Mouse (Mus musculus): ENCODE measurements around the gene Xrcc5. TPM values are rescaled to one million over a fixed set of nuclear protein-coding genes. Genes with fewer than 3 reads are reported as not detected.

The Xrcc5 gene
- total and polyA plus RNA-seq, 3 experiments = 32.7 to 47.2 TPM; not detected in 1

DNA sequence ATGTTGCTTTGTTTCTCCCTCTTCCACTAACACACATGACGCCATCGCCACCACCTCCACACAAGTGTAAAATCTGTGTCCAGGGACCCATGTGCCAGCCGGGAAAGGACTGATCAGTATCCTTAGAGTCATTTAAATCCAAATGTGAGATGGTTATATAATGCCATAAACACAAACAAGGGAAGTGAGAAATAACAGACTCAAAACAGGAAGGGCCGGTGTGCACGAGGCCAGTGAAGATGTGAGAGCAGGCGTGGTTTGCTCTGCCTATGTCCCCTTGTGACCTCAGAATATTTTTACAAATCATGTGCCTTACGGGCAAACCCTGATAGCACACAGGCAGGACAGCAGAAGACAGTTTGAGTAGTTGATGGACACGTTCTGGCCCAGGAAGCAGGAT, 106.0 kb downstream of the Xrcc5 start:
- H3K27ac ChIP-seq (ENCODE audit: control insufficient read depth, low read depth, low read length) = no peak overlapping the region
- no peak overlapping the region for H3K4me3 ChIP-seq (ENCODE audit: control insufficient read depth in 1 of 2, insufficient read depth in 1 of 2, low read depth in 2 of 2, low read length in 2 of 2)
- no peak overlapping the region for H3K9ac ChIP-seq (ENCODE audit: control insufficient read depth, low read depth, low read length, poor library complexity, severe bottlenecking)
- H3K79me2 ChIP-seq (ENCODE audit: control insufficient read depth, insufficient read depth, low read length, poor library complexity) = no peaks in the 10 kb centered on the region
- H3K27me3 ChIP-seq (ENCODE audit: control insufficient read depth in 1 of 2, insufficient read depth in 2 of 2, low read length in 2 of 2) = peaks cover 0 to 2% of the 10 kb centered on the region in 2 experiments; a peak in 1 of 4 replicates
- no peaks in the 10 kb centered on the region for H3K4me1 ChIP-seq (ENCODE audit: control insufficient read depth in 1 of 2, insufficient read depth in 2 of 2, low read length in 2 of 2)
- DNase-seq (ENCODE audit: low read depth, low spot score) = no peak
- H3K36me3 ChIP-seq (ENCODE audit: control insufficient read depth in 1 of 2, insufficient read depth in 2 of 2, low read length in 2 of 2) = no peaks in the 10 kb centered on the region
- H3K9me3 ChIP-seq (replicated peaks; ENCODE audit: insufficient read depth, low read length) = no peaks in the 10 kb centered on the region
- no peak for TF ChIP-seq NRF1 (IDR thresholded peaks at IDR 0.05; ENCODE audit: insufficient read depth, low read depth, low read length, poor library complexity, severe bottlenecking)
- no peak for TF ChIP-seq JUND (IDR thresholded peaks at IDR 0.05; ENCODE audit: low read depth, low read length)

DNA sequence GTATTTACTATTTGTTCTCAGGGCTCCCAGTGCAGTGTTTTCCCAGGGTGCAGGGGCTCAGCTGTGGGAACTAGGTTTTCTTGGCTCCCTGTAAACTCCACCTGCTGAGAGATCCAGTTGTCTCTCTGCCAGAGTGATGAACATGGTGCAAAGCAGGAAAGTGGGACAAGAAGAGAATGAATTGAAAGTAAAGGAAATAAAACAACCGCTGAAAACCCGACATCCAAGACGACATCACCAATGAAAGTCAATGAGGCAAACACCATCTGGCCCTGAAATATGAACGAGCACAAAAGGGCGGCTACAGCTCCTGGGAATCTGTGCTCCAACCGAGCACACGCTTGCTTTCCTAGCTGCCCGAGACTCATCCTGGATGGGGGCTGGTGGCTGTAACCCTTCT, 106.9 kb downstream of the Xrcc5 start:
- Histone ChIP-seq H3K27me3 (ENCODE audit: control insufficient read depth in 1 of 2, insufficient read depth in 2 of 2, low read length in 2 of 2) (peaks cover 0 to 2% of the 10 kb centered on the region in 2 experiments; a peak in 2 of 4 replicates), H3K4me1 (ENCODE audit: control insufficient read depth in 1 of 2, insufficient read depth in 2 of 2, low read length in 2 of 2) (no peaks in the 10 kb centered on the region), H3K4me3 (ENCODE audit: control insufficient read depth in 1 of 2, insufficient read depth in 1 of 2, low read depth in 2 of 2, low read length in 2 of 2) (no peak overlapping the region), H3K9me3 (replicated peaks; ENCODE audit: insufficient read depth, low read length) (no peaks in the 10 kb centered on the region), H3K36me3 (ENCODE audit: control insufficient read depth in 1 of 2, insufficient read depth in 2 of 2, low read length in 2 of 2) (no peaks in the 10 kb centered on the region), H3K27ac (ENCODE audit: control insufficient read depth, low read depth, low read length) (no peak overlapping the region), H3K79me2 (ENCODE audit: control insufficient read depth, insufficient read depth, low read length, poor library complexity) (no peaks in the 10 kb centered on the region), H3K9ac (ENCODE audit: control insufficient read depth, low read depth, low read length, poor library complexity, severe bottlenecking) (no peak overlapping the region)
- DNase-seq (ENCODE audit: low read depth, low spot score) = no peak
- no peak for TF ChIP-seq ELF1 (IDR thresholded peaks at IDR 0.05; ENCODE audit: low read depth, low read length)
- TF ChIP-seq POLR2AphosphoS2 (IDR thresholded peaks at IDR 0.05; ENCODE audit: low read length) = no peak
- no peak for TF ChIP-seq KAT2A (conservative IDR thresholded peaks at IDR 0.05; ENCODE audit: low read depth, low read length)
- TF ChIP-seq NRF1 (IDR thresholded peaks at IDR 0.05; ENCODE audit: insufficient read depth, low read depth, low read length, poor library complexity, severe bottlenecking) = no peak
- TF ChIP-seq USF1 (IDR thresholded peaks at IDR 0.05; ENCODE audit: low read depth, low read length) = no peak
- no peak for TF ChIP-seq SMC3 (IDR thresholded peaks at IDR 0.05; ENCODE audit: low read depth, low read length)
- no peak for TF ChIP-seq TBP (IDR thresholded peaks at IDR 0.05; ENCODE audit: low read depth, low read length)
- TF ChIP-seq CHD1 (IDR thresholded peaks at IDR 0.05; ENCODE audit: low read depth, low read length) = no peak
- no peak for TF ChIP-seq TAL1 (IDR thresholded peaks at IDR 0.05; ENCODE audit: low read length)
- TF ChIP-seq UBTF (IDR thresholded peaks at IDR 0.05; ENCODE audit: borderline replicate concordance, insufficient read depth, low read depth, low read length) = no peak
- TF ChIP-seq ZKSCAN1 (IDR thresholded peaks at IDR 0.05; ENCODE audit: low read depth, low read length) = no peak
- no peak for TF ChIP-seq CTCF (IDR thresholded peaks at IDR 0.05 in 2 of 3, conservative IDR thresholded peaks at IDR 0.05 in 1 of 3; ENCODE audit: control insufficient read depth in 1 of 3, insufficient read depth in 1 of 3, low read depth in 2 of 3, low read length in 3 of 3, poor library complexity in 1 of 3, severe bottlenecking in 1 of 3)
- TF ChIP-seq POLR2AphosphoS5 (IDR thresholded peaks at IDR 0.05; ENCODE audit: borderline replicate concordance, low read depth, low read length) = no peak
- no peak for TF ChIP-seq HCFC1 (IDR thresholded peaks at IDR 0.05; ENCODE audit: low read depth, low read length)

Data from MEL (cell line).